Mouse (Mus musculus) forebrain, embryonic 16.5 days (tissue): Measurements from ENCODE around the gene Tspan9. TPM values are rescaled to one million over a fixed set of nuclear protein-coding genes. Genes with fewer than 3 reads are reported as not detected.

ENCODE experiments used
- ATAC-seq: fragments of 200-750 bp; cut with Nextera tagmentation; 2 replicates; pipeline ENCODE4 v1.8.0; 2017; ENCODE audit warnings: mild to moderate bottlenecking, moderate library complexity
- H3K27ac ChIP-seq: fragments of 300-500 bp; sonication (generic); 2 replicates; pipeline ENCODE4 v1.5.1; 2014; ENCODE audit warnings: low read length, control low read depth
- H3K27me3 ChIP-seq: fragments of 300-500 bp; sonication (generic); replicated peaks from 2 replicates; pipeline ENCODE4 v1.6.1; 2014; ENCODE audit warnings: low read length; ENCODE audit not compliant: control insufficient read depth, insufficient read depth
- H3K36me3 ChIP-seq: fragments of 300-500 bp; sonication (generic); 2 replicates; pipeline ENCODE4 v1.6.1; 2014; ENCODE audit not compliant: control insufficient read depth, insufficient read depth
- H3K4me1 ChIP-seq: fragments of 300-500 bp; sonication (generic); replicated peaks from 2 replicates; pipeline ENCODE4 v1.6.1; 2014; ENCODE audit warnings: low read length; ENCODE audit not compliant: control insufficient read depth, insufficient read depth
- H3K4me2 ChIP-seq: fragments of 300-500 bp; sonication (generic); 2 replicates; pipeline ENCODE4 v1.6.1; 2014; ENCODE audit warnings: mild to moderate bottlenecking, low read length, control low read depth
- H3K4me3 ChIP-seq: fragments of 300-500 bp; sonication (generic); replicated peaks from 2 replicates; pipeline ENCODE4 v1.5.1; 2014; ENCODE audit warnings: mild to moderate bottlenecking, low read length, control low read depth
- H3K9ac ChIP-seq: fragments of 300-500 bp; sonication (generic); replicated peaks from 2 replicates; pipeline ENCODE4 v1.6.1; 2014; ENCODE audit warnings: low read depth, low read length, control low read depth
- H3K9me3 ChIP-seq: fragments of 300-500 bp; sonication (generic); 2 replicates; pipeline ENCODE4 v1.6.1; 2016; ENCODE audit warnings: low read length; ENCODE audit not compliant: control insufficient read depth
- WGBS: fragments of 180-500 bp; shearing (Covaris S2); extraction: QIAGEN DNeasy Blood & Tissue Kit; methylation state at CpG from one replicate; pipeline ENCODE4 v1.1.7; 2014; 5-methylcytosine and 5-hydroxymethylcytosine counted together
- polyA plus RNA-seq: library from polyadenylated mRNA; unstranded; fragments of >200 nt; fragmentation: Nextera tagmentation; extraction: Ambion mirVana; gene quantifications from 2 replicates; pipeline ENCODE4 v1.2.1, GENCODE M21; 2015

The Tspan9 gene
- polyA plus RNA-seq, 1 experiment from 2014 or later = 57.4 TPM

DNA sequence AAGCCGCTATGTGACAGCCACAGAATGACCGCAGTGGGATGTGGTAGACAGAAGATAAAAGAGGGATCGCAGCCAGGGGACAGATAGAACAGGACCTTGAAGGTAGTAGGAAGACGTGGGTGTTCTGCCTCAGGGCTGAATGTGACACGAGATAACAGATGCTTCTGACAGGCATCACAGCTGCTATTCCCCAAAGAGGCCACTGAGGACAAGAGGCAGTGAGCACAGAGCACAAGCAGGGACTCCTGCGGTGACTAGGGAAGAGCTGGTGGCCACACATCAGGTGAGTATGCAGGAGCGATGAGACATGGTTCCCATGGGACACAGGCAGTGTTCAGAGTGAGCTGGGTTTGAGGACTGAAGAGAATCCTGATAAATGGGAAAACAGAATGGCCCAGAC lies 173.7 kb downstream of the Tspan9 start:
- 74% methylated on average over 7 of the region's 7 CpGs for WGBS
- ATAC-seq = peak; percentile 13; the same call in 1 of the 2 replicates
- Histone ChIP-seq H3K27me3 (no peaks in the 10 kb centered on the region), H3K9ac (no peak overlapping the region), H3K4me2 (no peak overlapping the region), H3K4me3 (no peak overlapping the region), H3K4me1 (peaks cover 8% of the 10 kb centered on the region), H3K9me3 (no peaks in the 10 kb centered on the region), H3K36me3 (no peaks in the 10 kb centered on the region), H3K27ac (no peak overlapping the region)

- no peak overlapping the region for H3K27ac ChIP-seq
- H3K36me3 ChIP-seq = no peaks in the 10 kb centered on the region
- no peaks in the 10 kb centered on the region for H3K9me3 ChIP-seq
- H3K4me2 ChIP-seq = no peak overlapping the region
- H3K4me1 ChIP-seq = no peaks in the 10 kb centered on the region
- no peak overlapping the region for H3K9ac ChIP-seq
- H3K27me3 ChIP-seq = no peaks in the 10 kb centered on the region
- 36% methylated on average over 8 of the region's 8 CpGs for WGBS
- H3K4me3 ChIP-seq = no peak overlapping the region
- peak; percentile 49 for ATAC-seq
Observed at GRCm38 (mm10) chr6:127965497-127965896, 177.9 kb downstream of the Tspan9 start.

GRCm38 (mm10) chr6:127960203-127960602 lies 183.2 kb downstream of the Tspan9 start:
- Histone ChIP-seq H3K27ac (no peak overlapping the region), H3K27me3 (no peaks in the 10 kb centered on the region), H3K4me2 (no peak overlapping the region), H3K36me3 (no peaks in the 10 kb centered on the region), H3K9me3 (no peaks in the 10 kb centered on the region), H3K9ac (no peak overlapping the region), H3K4me1 (no peaks in the 10 kb centered on the region), H3K4me3 (no peak overlapping the region)
- no peak for ATAC-seq
- 92% methylated on average over 1 of the region's 1 CpGs for WGBS

- Histone ChIP-seq H3K27me3 (no peaks in the 10 kb centered on the region), H3K4me3 (no peak overlapping the region), H3K36me3 (no peaks in the 10 kb centered on the region), H3K4me2 (no peak overlapping the region), H3K27ac (no peak overlapping the region), H3K4me1 (no peaks in the 10 kb centered on the region), H3K9me3 (no peaks in the 10 kb centered on the region), H3K9ac (no peak overlapping the region)
- 89% methylated on average over 5 of the region's 5 CpGs for WGBS
- ATAC-seq = no peak
Observed at GRCm38 (mm10) chr6:127956172-127956571, 187.2 kb downstream of the Tspan9 start.

DNA sequence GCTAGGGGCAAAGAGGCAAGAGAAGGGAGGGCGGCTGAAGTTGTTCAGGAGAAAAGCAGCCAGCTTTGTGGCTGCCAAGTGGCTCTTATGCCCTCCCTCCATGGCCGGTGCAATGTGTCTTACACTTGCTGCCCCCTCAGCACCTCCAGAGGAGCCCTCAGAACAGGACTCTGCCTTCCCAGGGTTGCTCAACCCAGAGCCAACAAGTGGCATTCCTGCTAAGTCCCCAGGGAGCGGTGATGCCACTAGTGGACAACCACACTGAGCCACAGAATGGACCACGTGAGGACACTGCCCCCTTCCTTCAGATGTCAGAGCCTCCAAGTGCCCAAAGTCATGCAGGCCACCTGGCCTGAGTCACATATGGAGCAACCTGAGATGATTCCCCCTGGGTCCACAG lies 190.3 kb downstream of the Tspan9 start:
- Histone ChIP-seq H3K36me3 (peaks cover 2% of the 10 kb centered on the region; the same call in 1 of the 2 replicates), H3K27ac (no peak overlapping the region), H3K9ac (no peak overlapping the region), H3K27me3 (no peaks in the 10 kb centered on the region), H3K4me2 (no peak overlapping the region), H3K9me3 (no peaks in the 10 kb centered on the region), H3K4me1 (no peaks in the 10 kb centered on the region), H3K4me3 (no peak overlapping the region)
- WGBS = 70% methylated on average over 4 of the region's 4 CpGs
- ATAC-seq = no peak

DNA sequence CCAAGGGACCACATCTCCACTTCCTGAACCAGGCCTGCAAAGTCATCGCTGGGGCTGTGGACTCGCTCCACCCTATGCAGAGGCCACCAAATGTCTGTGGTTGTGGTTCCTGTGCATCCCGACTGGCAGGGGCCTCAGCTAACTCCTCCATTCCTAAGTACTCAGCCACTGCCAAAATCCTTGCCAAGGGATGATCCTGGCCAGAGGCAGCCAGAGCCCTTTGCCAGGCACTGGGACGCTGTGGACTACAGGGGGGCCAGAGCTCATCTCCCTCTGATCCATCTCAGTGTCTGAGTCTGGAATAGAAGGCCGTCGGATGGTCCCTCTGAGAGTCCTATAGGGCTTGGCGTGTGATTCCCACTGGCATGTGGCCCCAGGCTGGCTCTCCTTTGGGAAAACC lies 193.5 kb downstream of the Tspan9 start:
- 84% methylated on average over 7 of the region's 7 CpGs for WGBS
- Histone ChIP-seq H3K9ac (no peak overlapping the region), H3K9me3 (no peaks in the 10 kb centered on the region), H3K36me3 (peaks cover 2% of the 10 kb centered on the region; the same call in 1 of the 2 replicates), H3K4me1 (no peaks in the 10 kb centered on the region), H3K27ac (no peak overlapping the region), H3K27me3 (no peaks in the 10 kb centered on the region), H3K4me2 (no peak overlapping the region), H3K4me3 (no peak overlapping the region)
- ATAC-seq = no peak

DNA sequence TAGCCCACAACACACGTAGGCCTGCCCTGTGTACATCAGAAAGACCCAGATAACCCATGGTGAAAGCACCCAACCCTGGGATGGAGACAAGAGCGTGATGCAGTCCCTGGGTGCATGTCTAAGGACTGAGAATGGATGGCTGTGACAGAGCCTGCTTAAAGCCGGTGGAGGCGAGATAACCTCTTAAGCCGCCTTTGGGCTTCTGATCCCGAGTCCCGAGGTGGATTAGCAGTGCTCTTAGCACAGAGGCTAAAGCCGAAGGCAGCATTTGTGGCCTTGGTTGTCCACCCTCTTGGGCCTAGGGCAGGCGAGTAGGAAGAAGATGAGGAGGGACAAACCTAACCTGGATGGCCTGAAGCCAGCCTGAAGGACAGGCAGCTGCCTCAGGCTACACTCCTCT lies 194.7 kb downstream of the Tspan9 start:
- 70% methylated on average over 9 of the region's 9 CpGs for WGBS

DNA sequence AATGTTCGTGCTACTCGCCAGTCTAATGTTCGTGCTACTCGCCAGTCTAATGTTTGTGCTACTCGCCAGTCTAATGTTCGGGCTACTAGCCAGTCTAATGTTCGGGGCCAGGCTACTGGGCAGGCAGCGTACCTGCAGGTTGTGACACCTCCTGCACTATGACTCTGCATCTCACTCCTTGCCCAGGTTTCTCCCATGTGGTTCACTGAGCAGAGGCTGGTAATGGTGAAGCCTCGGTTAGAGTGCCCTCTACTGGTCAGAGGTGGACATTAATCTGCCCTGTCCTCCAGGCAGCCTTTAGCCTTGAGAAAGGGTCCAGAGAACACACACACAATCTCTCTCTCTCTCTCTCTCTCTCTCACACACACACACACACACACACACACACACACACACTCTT lies 197.7 kb downstream of the Tspan9 start:
- H3K9ac ChIP-seq = no peak overlapping the region
- no peaks in the 10 kb centered on the region for H3K9me3 ChIP-seq
- H3K27me3 ChIP-seq = no peaks in the 10 kb centered on the region
- no peaks in the 10 kb centered on the region for H3K4me1 ChIP-seq
- peaks cover 2% of the 10 kb centered on the region; the same call in 1 of the 2 replicates for H3K36me3 ChIP-seq
- ATAC-seq = peak; percentile 88
- no peak overlapping the region for H3K4me2 ChIP-seq
- no peak overlapping the region for H3K27ac ChIP-seq
- WGBS = 58% methylated on average over 9 of the region's 9 CpGs
- no peak overlapping the region for H3K4me3 ChIP-seq

More for the DNA sequence above, 194.7 kb downstream of the Tspan9 start:
- Histone ChIP-seq H3K27me3 (no peaks in the 10 kb centered on the region), H3K9me3 (no peaks in the 10 kb centered on the region), H3K36me3 (peaks cover 2% of the 10 kb centered on the region; the same call in 1 of the 2 replicates), H3K27ac (no peak overlapping the region), H3K4me1 (no peaks in the 10 kb centered on the region), H3K4me3 (no peak overlapping the region), H3K9ac (no peak overlapping the region), H3K4me2 (no peak overlapping the region)
- ATAC-seq = no peak

DNA sequence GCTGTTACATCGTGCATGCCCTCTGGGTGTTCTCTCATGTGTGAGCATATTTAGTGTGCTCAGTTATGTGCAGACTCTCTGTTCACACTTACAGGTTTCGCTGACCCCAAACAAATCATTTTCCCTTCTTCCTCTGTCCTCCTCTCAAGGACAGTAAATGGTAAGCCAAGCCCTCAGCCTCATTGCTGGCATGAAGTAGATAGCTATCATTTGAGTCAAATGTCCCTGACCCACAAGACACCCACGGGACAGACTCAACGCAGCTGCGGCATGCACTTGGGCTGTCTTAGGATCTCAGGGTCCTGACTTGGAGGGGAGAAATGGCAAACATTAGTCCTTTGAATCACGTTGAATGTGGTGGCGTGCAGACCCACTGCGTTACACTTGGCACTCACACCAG lies 201.0 kb downstream of the Tspan9 start:
- WGBS = 92% methylated on average over 8 of the region's 8 CpGs
- H3K4me3 ChIP-seq = no peak overlapping the region
- ATAC-seq = no peak

GRCm38 (mm10) chr6:127935105-127935504 lies 208.3 kb downstream of the Tspan9 start:
- WGBS = 82% methylated on average over 3 of the region's 3 CpGs
- ATAC-seq = no peak
- H3K9ac ChIP-seq = no peak overlapping the region
- H3K4me3 ChIP-seq = no peak overlapping the region
- H3K9me3 ChIP-seq = no peaks in the 10 kb centered on the region
- H3K4me1 ChIP-seq = no peaks in the 10 kb centered on the region
- no peak overlapping the region for H3K4me2 ChIP-seq
- H3K36me3 ChIP-seq = no peaks in the 10 kb centered on the region
- no peak overlapping the region for H3K27ac ChIP-seq
- H3K27me3 ChIP-seq = no peaks in the 10 kb centered on the region

More for the DNA sequence above, 201.0 kb downstream of the Tspan9 start:
- H3K4me2 ChIP-seq = no peak overlapping the region
- no peaks in the 10 kb centered on the region for H3K4me1 ChIP-seq
- H3K27me3 ChIP-seq = no peaks in the 10 kb centered on the region
- H3K27ac ChIP-seq = no peak overlapping the region
- no peaks in the 10 kb centered on the region for H3K9me3 ChIP-seq
- no peaks in the 10 kb centered on the region for H3K36me3 ChIP-seq
- H3K9ac ChIP-seq = no peak overlapping the region
